Mouse (Mus musculus): ENCODE data around the gene Elmo1.

Gene Elmo1

DNA sequence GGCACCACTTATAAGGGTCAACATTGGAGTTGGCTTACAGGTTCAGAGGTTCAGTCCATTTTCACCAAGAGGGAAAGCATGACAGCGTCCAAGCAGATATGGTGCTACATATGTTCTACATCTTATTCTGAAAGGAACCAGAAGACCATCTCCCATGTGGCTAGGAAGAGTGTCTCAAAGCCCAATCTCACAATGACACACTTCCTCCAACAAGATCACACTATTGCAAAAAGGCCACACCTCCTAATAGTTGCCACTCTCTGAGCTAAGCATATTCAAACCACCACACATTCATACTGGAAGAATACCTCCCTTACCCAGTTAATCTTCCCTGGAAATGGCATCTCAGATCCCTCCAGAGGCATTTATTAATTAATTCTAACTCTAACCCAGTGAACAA, 66.7 kb downstream of the Elmo1 start:
- DNase-seq (ENCODE audit: low read depth, low spot score): no peak

DNA sequence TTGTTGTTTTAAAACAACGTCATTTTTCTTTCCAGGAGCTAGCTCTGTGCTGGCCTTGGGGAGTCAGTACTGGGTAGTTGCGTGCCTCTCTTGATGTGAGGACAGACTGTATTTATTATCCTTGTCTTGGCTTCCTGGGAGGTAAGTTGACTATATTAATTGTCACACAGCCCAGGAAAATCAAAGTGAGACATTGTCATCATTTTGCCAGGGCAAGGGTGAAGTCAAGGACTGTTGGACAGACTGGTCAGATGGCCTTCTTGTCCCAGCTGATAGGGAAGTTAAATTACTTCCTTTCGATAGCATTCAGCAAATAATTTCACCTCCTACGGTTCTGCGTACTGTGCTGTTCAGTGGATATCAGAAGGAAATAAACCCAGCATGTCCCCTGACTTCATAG, 67.1 kb downstream of the Elmo1 start:
- no peak for DNase-seq (ENCODE audit: low read depth, low spot score)

- no peak for DNase-seq (ENCODE audit: low read depth, low spot score)
These were observed 73.1 kb downstream of the Elmo1 start for GRCm38 (mm10) chr13:20163339-20163954.

DNA sequence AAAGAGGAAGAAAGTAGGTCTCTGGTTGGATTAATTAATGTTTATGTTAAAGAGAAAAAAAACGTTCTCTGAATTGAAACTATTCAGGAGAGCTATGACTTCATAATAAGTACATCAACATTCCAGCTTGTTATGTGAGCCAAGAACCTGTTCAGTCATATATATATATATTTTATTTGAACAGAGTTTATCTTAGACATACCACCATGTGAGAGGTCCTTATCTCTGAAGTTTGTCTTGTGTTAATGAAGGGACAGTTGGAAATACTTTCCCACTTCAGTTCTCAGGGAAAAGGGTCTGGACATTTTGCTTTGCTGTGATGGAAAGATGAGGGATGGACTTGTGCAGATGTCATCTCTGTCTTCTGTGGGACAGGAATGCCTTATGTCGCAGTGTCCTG, 74.4 kb downstream of the Elmo1 start:
- no peak for DNase-seq (ENCODE audit: low read depth, low spot score)

GRCm38 (mm10) chr13:20173987-20174654, 83.7 kb downstream of the Elmo1 start:
- peak; percentile 46 for DNase-seq (ENCODE audit: low read depth, low spot score)

GRCm38 (mm10) chr13:20174655-20175280, 84.4 kb downstream of the Elmo1 start:
- DNase-seq (ENCODE audit: low read depth, low spot score): no peak

GRCm38 (mm10) chr13:20180738-20181137, 90.3 kb downstream of the Elmo1 start:
- no peak for DNase-seq (ENCODE audit: low read depth, low spot score)

- no peak for DNase-seq (ENCODE audit: low read depth, low spot score)
These were observed 90.9 kb downstream of the Elmo1 start for GRCm38 (mm10) chr13:20181321-20181720.

DNA sequence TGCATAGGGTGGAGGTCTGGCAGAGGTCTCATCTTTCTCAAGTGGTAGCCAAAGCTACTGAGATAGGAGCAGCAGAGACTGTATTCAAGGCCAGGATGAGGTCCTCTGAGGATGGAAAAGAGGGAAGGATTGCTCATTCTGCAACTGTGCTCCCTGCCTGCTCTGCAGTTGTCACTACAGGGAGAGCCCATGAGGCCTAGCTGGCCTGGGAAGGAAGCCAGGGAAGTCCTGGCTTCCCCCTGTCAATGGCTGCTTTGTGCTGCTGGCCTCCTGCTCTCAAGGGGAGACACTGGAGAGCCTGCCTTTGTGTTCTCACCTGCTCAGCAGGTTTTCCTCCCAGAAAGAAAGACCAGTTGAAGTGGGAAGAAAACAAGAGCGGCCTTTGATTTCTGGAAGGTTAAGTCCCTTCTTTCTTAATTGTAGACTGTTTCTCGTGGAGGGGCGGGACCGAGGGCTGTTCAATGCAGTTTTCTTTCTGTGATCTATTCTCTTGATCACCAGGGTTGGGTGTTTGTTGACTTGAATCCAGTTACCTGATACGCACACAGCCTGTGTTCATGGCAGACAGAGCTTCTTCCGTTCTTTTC, 91.9 kb downstream of the Elmo1 start:
- DNase-seq (ENCODE audit: low read depth, low spot score): peak; percentile 39

- DNase-seq (ENCODE audit: low read depth, low spot score): no peak
These were observed 93.3 kb downstream of the Elmo1 start for GRCm38 (mm10) chr13:20183512-20184238.

DNA sequence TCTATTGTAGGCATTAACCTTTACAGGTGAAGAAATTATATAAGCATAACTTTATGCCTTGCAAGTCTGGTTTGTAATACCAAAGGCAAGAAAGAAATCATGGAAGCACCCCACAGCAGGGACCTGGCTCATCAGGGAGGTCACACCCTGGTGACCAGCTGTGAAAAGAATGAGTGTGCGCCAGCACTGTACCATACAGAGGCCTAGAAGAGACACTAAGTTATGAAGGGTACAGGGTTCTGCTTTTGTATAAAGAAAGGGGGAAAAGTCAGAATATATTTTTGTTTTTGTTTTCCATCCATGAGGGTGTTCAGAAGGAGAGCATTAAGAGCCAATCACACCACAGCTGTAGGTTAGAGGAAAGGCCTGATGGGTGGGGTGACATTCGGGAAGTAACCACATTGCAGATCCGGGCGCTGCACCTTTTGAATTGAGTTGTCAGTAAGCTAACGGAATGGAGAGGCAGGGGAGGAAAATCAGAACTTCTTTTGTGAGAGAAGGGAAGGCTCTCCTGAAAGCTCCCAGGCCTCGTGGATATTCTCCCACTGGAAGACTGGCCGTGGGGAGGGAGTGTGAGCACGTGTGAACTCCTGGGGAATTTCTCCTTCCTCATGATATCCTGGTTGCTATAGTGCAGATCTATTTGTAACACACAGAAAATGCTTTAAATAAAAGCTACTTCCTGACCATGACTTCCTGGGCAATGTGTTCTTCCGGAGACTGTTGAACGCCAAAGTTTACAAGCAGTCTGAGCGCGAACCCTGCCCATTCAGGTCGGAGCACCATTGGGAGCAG, 94.0 kb downstream of the Elmo1 start:
- DNase-seq (ENCODE audit: low read depth, low spot score): no peak

DNA sequence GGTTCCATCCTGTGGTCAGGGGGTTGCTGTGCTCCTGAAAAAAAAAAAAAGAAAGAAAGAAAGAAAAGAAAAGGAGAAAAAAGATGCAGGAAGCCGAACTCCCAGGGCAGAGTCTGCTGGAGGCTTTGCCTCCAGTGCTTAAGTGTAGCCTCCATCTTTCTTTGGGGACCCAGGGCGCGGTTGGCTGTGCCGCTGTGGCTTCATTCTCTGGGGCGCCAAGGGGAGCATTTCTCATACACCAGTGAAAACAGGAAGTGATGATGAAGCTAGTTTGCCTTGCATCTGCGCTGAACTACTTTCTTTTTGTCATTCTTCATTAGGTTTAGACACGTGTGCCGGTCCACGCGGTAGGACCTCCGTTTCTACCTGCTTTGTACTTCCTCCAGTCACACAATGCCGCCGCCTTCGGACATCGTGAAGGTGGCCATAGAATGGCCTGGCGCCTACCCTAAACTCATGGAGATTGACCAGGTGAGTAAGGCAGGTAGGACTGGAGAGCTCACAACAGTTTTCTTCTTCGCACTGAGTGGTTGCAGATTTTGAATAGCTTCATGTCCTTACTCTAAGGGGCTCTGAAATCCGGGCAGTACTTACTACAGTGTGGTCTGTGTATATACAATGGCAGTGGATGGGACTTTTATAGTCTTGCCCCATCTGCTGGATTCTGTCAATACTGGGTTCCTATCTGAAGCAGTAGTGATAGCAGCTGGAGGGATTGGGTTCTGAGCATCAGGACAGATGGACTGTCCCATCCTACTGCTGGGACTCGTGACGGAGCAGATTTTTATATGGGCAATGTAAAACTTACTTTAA, 94.8 kb downstream of the Elmo1 start:
- DNase-seq (ENCODE audit: low read depth, low spot score): no peak

DNA sequence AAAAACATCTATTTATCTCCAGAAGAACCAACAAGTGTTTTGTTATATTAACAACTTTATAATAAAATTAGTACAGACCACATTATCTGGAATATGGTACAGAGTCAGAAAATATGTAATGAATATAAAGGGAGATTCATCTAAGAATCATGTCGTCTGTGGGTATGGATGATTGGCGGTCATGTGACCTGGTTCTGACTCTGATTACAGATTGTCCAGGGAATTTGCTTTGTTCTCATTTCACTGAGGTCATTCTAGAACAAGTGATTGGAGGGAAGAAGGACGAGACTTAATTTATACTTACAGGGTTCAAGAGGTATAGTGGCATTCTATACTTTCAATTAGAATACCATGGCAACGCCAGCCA, 95.4 kb downstream of the Elmo1 start:
- DNase-seq (ENCODE audit: low read depth, low spot score): no peak

DNA sequence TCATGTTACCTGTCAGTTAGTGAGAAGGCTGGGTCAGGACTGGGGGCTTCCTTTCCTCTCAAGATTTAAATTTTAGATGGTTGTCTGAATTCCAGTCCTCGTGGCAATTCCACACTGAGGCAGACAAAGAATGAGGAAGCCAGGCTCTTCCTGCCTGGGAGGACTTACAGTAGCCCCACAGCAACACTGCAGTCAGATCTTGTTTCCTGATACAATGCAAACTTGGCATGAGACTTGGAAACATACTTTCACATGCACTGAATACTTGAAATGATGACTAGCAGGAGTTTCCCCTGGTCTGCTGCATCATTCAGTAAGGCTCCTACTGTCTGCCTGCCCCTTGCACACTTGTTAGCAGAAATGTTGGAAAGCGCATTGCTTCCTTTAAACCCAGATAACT, 97.3 kb downstream of the Elmo1 start:
- no peak for DNase-seq (ENCODE audit: low read depth, low spot score)

GRCm38 (mm10) chr13:20192009-20192584, 101.7 kb downstream of the Elmo1 start:
- DNase-seq (ENCODE audit: low read depth, low spot score): no peak

DNA sequence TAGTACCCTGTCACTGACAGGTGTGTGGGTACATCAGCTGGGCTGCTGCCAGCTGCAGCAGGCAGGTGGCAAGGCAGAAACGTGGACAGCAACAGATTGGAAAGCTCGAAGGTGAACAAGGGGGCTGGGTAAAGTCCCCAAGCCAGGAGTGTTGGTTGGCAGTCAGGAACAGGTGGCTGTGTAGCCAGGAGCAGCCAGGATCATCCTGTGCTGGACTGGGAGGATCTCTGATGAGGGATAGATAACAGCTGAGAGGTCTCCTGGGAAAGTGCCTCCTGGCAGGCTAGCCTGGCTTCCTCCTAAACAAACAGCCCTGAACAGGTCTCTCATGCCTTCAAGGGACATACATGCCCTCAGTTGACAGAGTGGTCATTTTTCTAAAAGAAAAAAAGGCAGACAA, 110.2 kb downstream of the Elmo1 start:
- DNase-seq (ENCODE audit: low read depth, low spot score): no peak

DNA sequence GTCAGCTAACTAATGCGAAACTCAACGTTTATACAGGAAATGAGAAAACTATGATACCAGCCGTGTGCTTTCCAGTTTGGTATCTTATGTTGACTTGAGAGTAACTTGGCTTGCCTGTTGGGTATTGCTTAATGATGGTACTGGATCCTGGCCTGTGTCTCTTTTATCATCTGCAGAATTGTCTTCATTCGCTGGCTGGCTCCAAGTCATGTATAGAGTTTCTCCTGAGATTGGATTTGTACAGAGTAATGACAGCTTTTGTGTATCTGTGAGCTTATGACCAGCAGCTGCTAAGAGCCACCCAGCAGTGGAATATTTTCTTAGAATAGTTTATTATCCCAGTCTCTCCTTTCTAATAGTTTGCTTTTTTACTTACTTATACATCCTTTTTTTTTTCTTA, 112.2 kb downstream of the Elmo1 start:
- DNase-seq (ENCODE audit: low read depth, low spot score): no peak

DNA sequence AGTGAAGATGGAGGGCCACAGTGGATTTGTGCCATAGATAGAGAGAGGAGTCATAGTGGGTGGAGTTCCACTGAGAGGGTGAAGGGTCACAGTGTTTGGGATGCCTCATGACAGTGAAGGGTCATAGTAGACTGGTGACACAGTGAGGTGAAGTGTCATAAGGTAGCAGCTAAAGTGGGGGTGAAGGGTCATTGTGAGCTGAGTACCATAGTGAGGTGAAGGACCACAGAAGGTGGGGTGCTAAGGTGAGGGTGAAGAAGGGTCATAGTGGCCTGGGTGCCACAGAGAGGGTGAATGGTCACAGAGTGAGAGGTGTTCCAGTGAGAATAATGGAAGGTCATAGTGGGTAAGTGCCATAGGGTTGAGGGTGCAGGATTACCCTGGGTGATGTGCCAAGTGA, 113.8 kb downstream of the Elmo1 start:
- DNase-seq (ENCODE audit: low read depth, low spot score): no peak

DNA sequence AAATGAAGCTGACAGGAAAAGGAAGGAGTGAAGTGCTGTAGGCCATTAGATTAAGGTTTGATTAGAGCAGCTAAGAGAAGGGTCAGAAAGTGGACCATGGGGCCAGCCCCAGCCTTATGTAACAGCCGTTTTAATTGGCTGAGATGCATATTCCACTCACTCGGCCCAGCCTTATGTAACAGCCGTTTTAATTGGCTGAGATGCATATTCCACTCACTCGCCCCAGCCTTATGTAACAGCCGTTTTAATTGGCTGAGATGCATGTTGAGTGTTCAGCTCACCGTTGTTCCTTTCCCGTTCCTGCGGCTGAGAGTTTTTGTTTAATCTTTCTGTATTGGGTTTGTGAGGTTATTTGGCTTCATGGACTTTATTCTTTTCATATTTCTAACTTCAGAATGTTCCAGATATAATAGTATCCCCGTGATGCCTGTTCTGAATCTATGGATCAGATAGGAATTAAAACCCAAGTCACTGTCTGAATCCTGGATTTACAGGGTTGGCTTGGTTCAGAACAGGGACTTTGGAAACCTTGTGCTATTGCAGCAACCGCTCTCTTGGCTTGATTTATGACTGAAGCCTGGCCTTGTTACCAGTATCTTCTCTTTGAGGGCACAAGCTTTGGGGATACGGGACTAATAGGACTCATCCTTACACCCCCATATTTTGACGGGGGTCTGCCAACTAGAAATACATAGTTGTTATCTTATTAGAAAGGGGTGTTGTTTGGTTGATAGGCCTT, 114.8 kb downstream of the Elmo1 start:
- DNase-seq (ENCODE audit: low read depth, low spot score): no peak

Measured in skeletal muscle tissue, adult 2 months (tissue).